Mouse (Mus musculus) layer of hippocampus, postnatal 10 days (tissue): ENCODE measurements around the gene Mogat2. TPM values are rescaled to one million over a fixed set of nuclear protein-coding genes. Genes with fewer than 3 reads are reported as not detected.
A peak's percentile ranks its signal among the peaks of the same experiment; 100 is the strongest.

Experiments used
- DNase-seq, 2 experiments: peaks; one replicate each; pipeline ENCODE4 v3.0.0; 2021; ENCODE audit warnings: low spot score in 2 of 2
- long read RNA-seq: library from polyadenylated mRNA; stranded (forward); transcript quantifications from one replicate; pipeline ENCODE4 v2.0.0, GENCODE M21; 2023
- total RNA-seq, 2 experiments: library from RNA; stranded (reverse); gene quantifications; 2 replicates each; pipeline ENCODE4 v1.2.3; 2021

Mogat2 gene
- total RNA-seq, result not detected
- long read RNA-seq, result 0 reads

GRCm38 (mm10) chr7:99238417-99238816, at the start of gene Mogat2:
Gene Mogat2, minus strand, starts transcription at chr7:99238619.
- DNase-seq, result no peak

GRCm38 (mm10) chr7:99287287-99287686, 48.9 kb upstream of the Mogat2 start:
- peak; percentile 73 to 77 for DNase-seq

- no peak for DNase-seq
Measured at GRCm38 (mm10) chr7:99279586-99279985, 41.2 kb upstream of the Mogat2 start.

GRCm38 (mm10) chr7:99278309-99278708, 39.9 kb upstream of the Mogat2 start:
- DNase-seq, result no peak

- DNase-seq, result no peak
Measured at GRCm38 (mm10) chr7:99276679-99277078, 38.3 kb upstream of the Mogat2 start.

- no peak for DNase-seq
Measured at GRCm38 (mm10) chr7:99275131-99275530, 36.7 kb upstream of the Mogat2 start.

- no peak for DNase-seq
Measured at GRCm38 (mm10) chr7:99271630-99272029, 33.2 kb upstream of the Mogat2 start.

- peak in 1 of 2 experiments; percentile 37 for DNase-seq
Measured at GRCm38 (mm10) chr7:99268951-99269945, 30.8 kb upstream of the Mogat2 start.

- no peak for DNase-seq
Measured at GRCm38 (mm10) chr7:99268506-99268900, 30.1 kb upstream of the Mogat2 start.

GRCm38 (mm10) chr7:99267897-99268505, 29.6 kb upstream of the Mogat2 start:
- peak; percentile 82 to 87 for DNase-seq

GRCm38 (mm10) chr7:99267251-99267896, 29.0 kb upstream of the Mogat2 start, which contains the start of gene Map6:
Gene Map6, plus strand, starts transcription at chr7:99267447.
- DNase-seq, result peak; percentile 55 to 71

- no peak for DNase-seq
Measured at GRCm38 (mm10) chr7:99264597-99264996, 26.2 kb upstream of the Mogat2 start.

- DNase-seq, result no peak
Measured at GRCm38 (mm10) chr7:99263509-99263908, 25.1 kb upstream of the Mogat2 start.

- DNase-seq, result no peak
Measured at GRCm38 (mm10) chr7:99261900-99262299, 23.5 kb upstream of the Mogat2 start.

GRCm38 (mm10) chr7:99255006-99255405, 16.6 kb upstream of the Mogat2 start:
- no peak for DNase-seq

- DNase-seq, result no peak
Measured at GRCm38 (mm10) chr7:99250386-99250785, 12.0 kb upstream of the Mogat2 start.

GRCm38 (mm10) chr7:99249582-99249911, 11.1 kb upstream of the Mogat2 start:
- DNase-seq, result peak; percentile 48 to 59

GRCm38 (mm10) chr7:99248906-99249581, 10.6 kb upstream of the Mogat2 start:
- DNase-seq, result no peak

GRCm38 (mm10) chr7:99248157-99248742, 9.8 kb upstream of the Mogat2 start:
- no peak for DNase-seq

- no peak for DNase-seq
Measured at GRCm38 (mm10) chr7:99242097-99242496, 3.7 kb upstream of the Mogat2 start.
